Mouse (Mus musculus) embryonic facial prominence, embryonic 11.5 days (tissue): ENCODE results near the gene Kifap3. TPM values are rescaled to one million over a fixed set of nuclear protein-coding genes. Genes with fewer than 3 reads are reported as not detected.

ENCODE experiments used
- ATAC-seq: fragments of 200-750 bp; cut with Nextera tagmentation; replicated peaks from 2 replicates; pipeline ENCODE4 v1.8.0; 2017; ENCODE audit warnings: low read depth; ENCODE audit not compliant: insufficient number of reproducible peaks, low FRiP score, low TSS enrichment
- DNase-seq: peaks from one replicate; pipeline ENCODE4 v3.0.0-alpha.2; 2015; ENCODE audit warnings: low spot score
- H3K27ac ChIP-seq: fragments of 300-500 bp; sonication (generic); replicated peaks from 2 replicates; pipeline ENCODE4 v1.5.1; 2014; ENCODE audit warnings: mild to moderate bottlenecking, low read depth, low read length, control low read depth
- H3K27me3 ChIP-seq: fragments of 300-500 bp; sonication (generic); 2 replicates; pipeline ENCODE4 v1.6.1; 2014; ENCODE audit warnings: mild to moderate bottlenecking, low read length, moderate library complexity, mixed read lengths; ENCODE audit not compliant: control insufficient read depth, insufficient read depth
- H3K36me3 ChIP-seq: fragments of 300-500 bp; sonication (generic); replicated peaks from 2 replicates; pipeline ENCODE4 v1.6.1; 2014; ENCODE audit warnings: low read depth, mild to moderate bottlenecking, low read length, moderate library complexity, mixed read lengths; ENCODE audit not compliant: control insufficient read depth, insufficient read depth
- H3K4me1 ChIP-seq: fragments of 300-500 bp; sonication (generic); 2 replicates; pipeline ENCODE4 v1.6.1; 2014; ENCODE audit warnings: low read length, mixed read lengths; ENCODE audit not compliant: control insufficient read depth, insufficient read depth
- H3K4me2 ChIP-seq: fragments of 300-500 bp; sonication (generic); 2 replicates; pipeline ENCODE4 v1.6.1; 2014; ENCODE audit warnings: low read depth, mild to moderate bottlenecking, control low read depth, low read length, moderate library complexity
- H3K4me3 ChIP-seq: fragments of 300-500 bp; sonication (generic); 2 replicates; pipeline ENCODE4 v1.5.1; 2014; ENCODE audit warnings: low read depth, low read length, control low read depth
- H3K9ac ChIP-seq: fragments of 300-500 bp; sonication (generic); replicated peaks from 2 replicates; pipeline ENCODE4 v1.6.1; 2014; ENCODE audit warnings: mild to moderate bottlenecking, control low read depth, low read length
- H3K9me3 ChIP-seq: fragments of 300-500 bp; sonication (generic); replicated peaks from 2 replicates; pipeline ENCODE4 v1.6.1; 2016; ENCODE audit warnings: mild to moderate bottlenecking, low read length, inconsistent platforms, mixed read lengths; ENCODE audit not compliant: control insufficient read depth
- WGBS: fragments of 180-500 bp; shearing (Covaris S2); extraction: QIAGEN DNeasy Blood & Tissue Kit; methylation state at CpG from one replicate; pipeline ENCODE4 v1.1.7; 2014; 5-methylcytosine and 5-hydroxymethylcytosine counted together
- polyA plus RNA-seq: library from polyadenylated mRNA; unstranded; fragments of >200 nt; fragmentation: Nextera tagmentation; extraction: Ambion mirVana; gene quantifications from 2 replicates; pipeline ENCODE4 v1.2.1, GENCODE M21; 2014

Kifap3 gene
- polyA plus RNA-seq, 1 experiment from 2014 or later: 79.4 TPM

- no peak for ATAC-seq
- Histone ChIP-seq H3K27me3 (no peaks in the 10 kb centered on the region), H3K27ac (no peak overlapping the region), H3K36me3 (no peaks in the 10 kb centered on the region), H3K4me3 (no peak overlapping the region), H3K4me1 (no peaks in the 10 kb centered on the region), H3K4me2 (no peak overlapping the region), H3K9ac (no peak overlapping the region), H3K9me3 (no peaks in the 10 kb centered on the region)
- WGBS: 85% methylated on average over 2 of the region's 2 CpGs
- DNase-seq: no peak
Measured at GRCm38 (mm10) chr1:163899575-163899974, 120.2 kb downstream of the Kifap3 start.

- no peak overlapping the region for H3K4me2 ChIP-seq
- 78% methylated on average over 2 of the region's 2 CpGs for WGBS
- H3K27me3 ChIP-seq: no peaks in the 10 kb centered on the region
- H3K4me1 ChIP-seq: no peaks in the 10 kb centered on the region
- H3K9ac ChIP-seq: no peak overlapping the region
- H3K4me3 ChIP-seq: no peak overlapping the region
- DNase-seq (no peak), ATAC-seq (no peak)
- no peaks in the 10 kb centered on the region for H3K9me3 ChIP-seq
- no peak overlapping the region for H3K27ac ChIP-seq
- H3K36me3 ChIP-seq: no peaks in the 10 kb centered on the region
Measured at GRCm38 (mm10) chr1:163900168-163900567, 120.8 kb downstream of the Kifap3 start.

- Histone ChIP-seq H3K9me3 (no peaks in the 10 kb centered on the region), H3K4me3 (no peak overlapping the region), H3K4me2 (no peak overlapping the region), H3K4me1 (no peaks in the 10 kb centered on the region), H3K27me3 (no peaks in the 10 kb centered on the region), H3K9ac (no peak overlapping the region), H3K27ac (no peak overlapping the region), H3K36me3 (no peaks in the 10 kb centered on the region)
- ATAC-seq (no peak), DNase-seq (no peak)
- 86% methylated on average over 3 of the region's 3 CpGs for WGBS
Measured at GRCm38 (mm10) chr1:163903411-163903810, 124.0 kb downstream of the Kifap3 start.

- ATAC-seq (peak; percentile 64), DNase-seq (peak; percentile 75)
- Histone ChIP-seq H3K36me3 (no peaks in the 10 kb centered on the region), H3K4me2 (no peak overlapping the region), H3K4me1 (no peaks in the 10 kb centered on the region), H3K27me3 (no peaks in the 10 kb centered on the region), H3K27ac (no peak overlapping the region), H3K9me3 (no peaks in the 10 kb centered on the region), H3K4me3 (no peak overlapping the region), H3K9ac (no peak overlapping the region)
- 14% methylated on average over 4 of the region's 4 CpGs for WGBS
Measured at GRCm38 (mm10) chr1:163907007-163907811, 127.8 kb downstream of the Kifap3 start.

- H3K4me3 ChIP-seq: no peak overlapping the region
- no peaks in the 10 kb centered on the region for H3K4me1 ChIP-seq
- H3K4me2 ChIP-seq: no peak overlapping the region
- no peaks in the 10 kb centered on the region for H3K9me3 ChIP-seq
- peak; percentile 17 for DNase-seq
- 41% methylated on average over 11 of the region's 11 CpGs for WGBS
- no peak overlapping the region for H3K27ac ChIP-seq
- H3K36me3 ChIP-seq: no peaks in the 10 kb centered on the region
- no peak overlapping the region for H3K9ac ChIP-seq
- no peak; the same call in 1 of the 2 replicates for ATAC-seq
- no peaks in the 10 kb centered on the region for H3K27me3 ChIP-seq
Measured at GRCm38 (mm10) chr1:163908389-163908788, 129.0 kb downstream of the Kifap3 start.

GRCm38 (mm10) chr1:163910343-163910742, 131.0 kb downstream of the Kifap3 start:
- WGBS: 8% methylated on average over 2 of the region's 2 CpGs
- Histone ChIP-seq H3K27me3 (no peaks in the 10 kb centered on the region), H3K27ac (no peak overlapping the region), H3K4me3 (no peak overlapping the region), H3K9ac (no peak overlapping the region), H3K9me3 (no peaks in the 10 kb centered on the region), H3K36me3 (no peaks in the 10 kb centered on the region), H3K4me2 (no peak overlapping the region), H3K4me1 (no peaks in the 10 kb centered on the region)
- DNase-seq: peak; percentile 86
- no peak for ATAC-seq

- Histone ChIP-seq H3K27me3 (no peaks in the 10 kb centered on the region), H3K4me3 (no peak overlapping the region), H3K4me2 (no peak overlapping the region), H3K27ac (no peak overlapping the region), H3K36me3 (no peaks in the 10 kb centered on the region), H3K4me1 (no peaks in the 10 kb centered on the region), H3K9me3 (no peaks in the 10 kb centered on the region), H3K9ac (no peak overlapping the region)
- ATAC-seq (no peak), DNase-seq (no peak)
- 89% methylated on average over 9 of the region's 9 CpGs for WGBS
Measured at GRCm38 (mm10) chr1:163910785-163911184, 131.4 kb downstream of the Kifap3 start.

GRCm38 (mm10) chr1:163911981-163912380, 132.6 kb downstream of the Kifap3 start:
- Histone ChIP-seq H3K9ac (no peak overlapping the region), H3K4me2 (no peak overlapping the region), H3K27me3 (no peaks in the 10 kb centered on the region), H3K9me3 (no peaks in the 10 kb centered on the region), H3K4me3 (no peak overlapping the region), H3K4me1 (no peaks in the 10 kb centered on the region), H3K36me3 (no peaks in the 10 kb centered on the region), H3K27ac (no peak overlapping the region)
- ATAC-seq (no peak), DNase-seq (no peak)
- WGBS: 87% methylated on average over 11 of the region's 11 CpGs
